Mouse (Mus musculus) layer of hippocampus, adult 18-20 months (tissue): ENCODE measurements at regions not wholly inside any gene's neighbourhood (a gene's known extent, or its start where the extent isn't known, plus 50 kb on each side); places are given as distances from the start of the nearest gene placed in this dataset.

ENCODE experiments used
- DNase-seq, 2 experiments: peaks; one replicate each; pipeline ENCODE4 v3.0.0; 2022; ENCODE audit warnings: low spot score in 2 of 2

DNA sequence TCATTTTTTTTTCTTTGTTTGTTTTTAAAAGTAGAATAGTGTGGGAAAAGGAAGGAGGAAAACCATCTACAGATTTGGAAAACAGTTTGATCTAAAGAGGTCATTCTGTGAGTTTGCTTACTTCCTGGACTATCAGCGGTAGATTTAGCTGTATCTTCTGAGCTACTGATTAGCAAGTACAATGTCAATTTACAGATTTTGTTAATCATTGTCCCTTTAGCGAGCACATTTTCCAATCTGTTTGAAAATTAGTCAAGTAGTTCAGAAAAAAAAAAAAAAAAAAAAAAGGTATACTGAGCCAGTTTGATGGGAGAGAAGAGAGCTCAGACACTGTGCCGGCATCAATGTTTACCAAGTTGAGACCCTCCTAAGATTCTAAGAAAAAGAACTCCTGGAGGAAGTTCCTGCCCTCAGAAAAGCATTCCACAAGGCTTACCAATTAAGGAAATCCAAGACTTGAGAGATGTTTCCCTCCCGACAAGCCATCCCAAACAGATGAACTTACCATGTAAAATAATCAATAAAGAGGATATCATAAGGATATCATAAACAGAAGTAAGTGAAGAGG, 212.3 kb upstream of the Cited2 start:
- no peak for DNase-seq

DNA sequence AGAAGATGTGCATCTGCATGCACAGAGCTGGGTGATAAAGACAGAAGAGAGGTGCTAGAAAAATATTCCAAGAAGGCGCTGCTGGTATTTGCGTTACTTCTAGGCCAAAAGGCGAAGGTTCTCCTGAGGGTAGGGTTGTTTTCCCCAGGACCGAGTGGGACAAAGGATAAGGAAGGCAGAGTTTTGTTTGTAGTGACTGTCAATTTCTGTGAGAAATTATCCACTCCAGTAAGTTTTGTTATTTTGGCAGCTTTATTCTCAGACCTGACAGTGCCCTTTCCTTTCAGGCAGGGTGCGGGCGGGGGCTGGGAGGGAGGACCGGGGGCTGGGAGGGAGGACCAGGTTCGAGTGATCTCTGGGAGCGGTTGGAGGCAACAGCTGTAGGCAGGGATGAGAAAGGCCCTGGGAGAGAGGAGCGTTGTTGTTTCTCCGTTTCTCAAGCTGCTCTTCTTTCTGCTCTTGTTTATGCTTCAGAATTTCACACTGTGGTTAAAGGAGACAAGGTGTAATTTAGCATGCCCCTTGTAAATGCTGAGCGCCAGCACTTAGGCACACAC, 211.2 kb upstream of the Cited2 start:
- DNase-seq, result no peak

DNA sequence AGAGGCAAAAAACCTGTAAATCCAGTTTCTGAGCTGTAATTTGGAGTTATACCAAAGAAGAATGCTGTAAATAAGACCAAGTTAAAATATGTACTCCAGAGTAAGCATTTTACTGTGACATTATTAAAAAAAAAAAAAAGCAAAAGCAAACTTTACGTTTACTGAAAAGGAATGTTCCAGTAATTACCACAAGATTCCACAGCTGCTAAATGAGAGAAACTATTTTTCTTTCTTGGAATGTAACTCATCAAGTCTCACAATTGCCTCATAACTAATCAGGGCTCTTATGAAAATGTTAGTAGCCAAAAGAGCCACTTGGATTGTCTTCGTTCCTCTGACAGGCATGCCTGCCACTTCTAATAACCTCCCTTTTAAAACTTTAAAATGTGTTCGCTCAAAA, 210.5 kb upstream of the Cited2 start:
- no peak for DNase-seq

DNA sequence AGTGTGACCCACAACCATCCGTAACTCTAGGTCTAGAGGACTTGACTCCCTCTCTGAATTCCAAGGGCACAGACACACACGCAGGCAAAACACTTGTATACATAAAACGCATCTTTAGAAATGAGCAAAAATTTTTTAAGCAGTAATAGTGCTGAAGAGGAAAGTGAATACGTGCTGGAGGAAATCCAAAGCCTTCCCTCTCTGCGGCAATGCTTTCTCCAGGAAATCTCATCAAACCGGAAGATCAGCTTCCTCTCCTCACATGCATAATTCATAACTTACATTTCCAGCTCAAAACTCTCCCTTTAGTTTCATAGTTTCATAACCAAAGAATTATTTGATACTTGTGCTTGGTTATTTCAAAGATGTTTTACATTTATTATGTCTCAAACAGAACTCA, 209.3 kb upstream of the Cited2 start:
- DNase-seq, result no peak

DNA sequence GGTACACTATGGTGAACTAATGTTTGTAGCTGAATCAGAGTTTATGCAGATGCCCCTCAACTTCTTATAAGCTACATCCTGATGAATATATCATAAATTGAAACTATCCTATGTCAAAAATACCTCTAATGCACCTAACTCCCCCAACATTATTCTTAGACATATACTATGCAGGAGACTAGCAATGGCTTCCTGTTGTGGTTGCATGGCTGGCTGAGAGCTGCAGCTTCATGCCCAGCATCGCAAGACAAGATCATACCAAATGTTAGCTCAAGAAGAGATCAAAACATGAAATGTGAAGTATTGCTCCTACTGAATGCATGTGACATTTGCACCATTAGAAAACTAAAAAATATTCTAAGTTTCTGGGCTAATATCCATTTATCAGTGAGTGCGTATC, 206.9 kb upstream of the Cited2 start:
- DNase-seq, result no peak

DNA sequence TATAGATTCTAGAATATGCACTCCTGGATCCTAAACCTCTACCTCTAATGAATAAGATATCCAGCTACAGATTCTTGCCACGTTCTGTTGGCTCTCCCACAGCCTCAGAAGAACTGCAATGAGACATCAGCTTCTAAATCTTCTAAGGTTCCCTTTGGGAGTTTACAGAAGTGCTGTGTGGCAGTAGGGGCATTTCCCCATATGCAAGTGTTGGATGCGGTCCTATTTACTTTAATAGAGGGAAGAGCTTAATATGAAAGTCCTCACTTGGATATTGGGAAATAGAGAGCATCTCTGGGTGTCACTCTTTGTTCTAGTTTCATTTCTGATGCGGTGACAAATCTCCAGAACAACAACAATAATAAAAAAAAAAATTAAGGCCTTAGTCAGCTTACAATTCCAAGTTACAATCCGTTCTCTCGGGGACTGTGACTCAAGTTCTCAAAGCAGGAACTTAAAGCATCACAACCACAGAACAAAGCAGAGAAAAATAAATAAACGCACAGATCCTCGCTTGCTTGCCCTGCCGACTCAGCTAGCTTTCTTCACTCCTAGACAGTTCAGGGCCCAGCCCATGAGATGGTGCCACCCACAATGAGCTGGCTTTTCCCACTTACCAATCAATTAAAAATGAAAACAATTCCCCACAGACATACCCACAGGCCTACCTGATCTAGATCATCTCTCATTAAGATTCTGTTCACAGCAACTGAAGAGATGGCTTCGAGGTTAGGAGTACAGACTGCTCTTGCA, 204.4 kb upstream of the Cited2 start:
- DNase-seq, result no peak

DNA sequence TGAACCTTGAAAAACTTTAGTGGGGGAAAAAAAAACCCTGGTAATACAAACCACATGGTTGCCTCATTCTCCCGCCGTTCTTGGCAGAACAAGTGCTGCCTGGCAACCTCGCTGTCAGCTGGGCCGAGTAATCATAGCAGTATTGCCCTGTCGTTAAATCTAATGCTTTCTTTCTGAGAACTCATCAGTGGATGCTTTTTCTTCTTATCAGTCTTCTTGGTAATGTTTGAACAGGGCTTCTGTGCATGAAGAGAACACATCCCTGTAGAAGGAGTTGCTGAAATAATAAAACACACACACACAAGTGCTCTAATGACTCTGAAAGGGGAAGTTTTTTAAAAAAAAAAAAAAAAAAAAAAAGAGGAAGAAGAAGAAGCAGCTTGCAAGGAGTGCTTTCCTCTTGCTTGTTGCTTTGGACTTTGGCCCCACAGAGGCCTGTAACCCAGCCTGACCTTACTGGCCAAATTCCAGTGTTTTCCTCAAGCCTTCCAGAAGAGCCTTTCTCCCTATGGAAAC, 200.9 kb upstream of the Cited2 start:
- DNase-seq, result peak; percentile 3 to 57

DNA sequence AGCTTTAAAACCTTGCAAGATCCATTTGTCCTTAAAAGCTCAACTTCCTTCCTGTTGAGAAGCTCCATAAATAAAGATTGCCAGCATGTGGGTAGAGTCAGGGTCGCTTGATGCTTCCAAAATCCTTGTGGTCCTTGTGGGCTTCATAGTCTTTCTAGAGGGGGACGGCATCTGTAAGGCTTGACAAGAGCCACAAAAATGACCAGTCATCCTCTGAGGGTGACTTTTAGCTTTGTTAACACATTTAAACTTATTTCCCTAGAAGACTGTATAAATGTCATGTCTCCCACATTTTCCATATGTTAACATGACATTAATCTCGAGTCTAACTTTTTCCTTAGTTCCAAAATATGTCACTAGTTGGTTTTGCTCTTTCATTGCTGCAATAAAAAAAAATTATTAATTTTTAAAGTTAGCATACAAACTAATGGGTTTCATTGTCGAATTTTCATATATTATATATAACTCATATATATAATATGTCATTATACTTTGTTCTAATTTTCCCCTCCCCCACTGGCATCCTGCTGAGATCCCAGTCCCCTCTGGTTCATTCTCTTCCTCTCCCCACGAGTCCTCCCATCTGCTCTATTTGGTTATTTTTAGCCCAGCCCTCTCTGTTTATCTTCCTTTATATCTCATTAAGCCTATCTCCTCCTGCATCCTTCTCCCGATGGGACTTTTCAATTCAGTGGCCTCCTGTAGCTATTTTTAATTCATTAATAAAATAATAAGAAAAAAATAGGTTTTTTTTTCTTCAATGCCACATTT, 199.3 kb upstream of the Cited2 start:
- no peak for DNase-seq

DNA sequence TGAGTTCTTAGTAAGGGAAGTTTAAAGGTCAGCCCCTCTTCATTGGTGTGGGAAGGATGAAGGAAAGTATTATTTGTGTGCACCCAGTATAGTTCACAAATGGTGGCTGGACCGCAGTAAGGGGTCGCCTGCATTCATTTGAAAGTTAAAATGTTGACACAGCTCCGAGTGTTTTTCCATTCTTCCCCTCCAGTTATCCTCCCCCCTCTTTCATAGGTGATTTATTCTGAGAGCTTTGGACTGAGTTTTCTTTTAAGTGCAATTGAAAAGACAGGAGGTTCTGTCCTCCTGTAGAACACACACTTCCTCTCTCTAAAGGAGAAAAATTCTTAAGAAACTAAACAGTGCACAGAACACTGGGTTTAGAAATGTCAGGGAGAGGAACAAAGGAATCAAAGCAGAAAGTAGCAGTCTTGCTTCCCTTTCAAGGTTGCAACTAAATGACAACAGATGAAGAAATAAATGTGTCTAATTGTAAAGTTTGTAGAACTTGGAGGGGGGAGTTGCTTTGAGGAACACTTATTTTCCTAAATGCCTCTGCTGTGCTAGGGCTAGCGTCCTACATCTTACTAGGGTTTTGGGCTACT, 195.8 kb upstream of the Cited2 start:
- no peak for DNase-seq

DNA sequence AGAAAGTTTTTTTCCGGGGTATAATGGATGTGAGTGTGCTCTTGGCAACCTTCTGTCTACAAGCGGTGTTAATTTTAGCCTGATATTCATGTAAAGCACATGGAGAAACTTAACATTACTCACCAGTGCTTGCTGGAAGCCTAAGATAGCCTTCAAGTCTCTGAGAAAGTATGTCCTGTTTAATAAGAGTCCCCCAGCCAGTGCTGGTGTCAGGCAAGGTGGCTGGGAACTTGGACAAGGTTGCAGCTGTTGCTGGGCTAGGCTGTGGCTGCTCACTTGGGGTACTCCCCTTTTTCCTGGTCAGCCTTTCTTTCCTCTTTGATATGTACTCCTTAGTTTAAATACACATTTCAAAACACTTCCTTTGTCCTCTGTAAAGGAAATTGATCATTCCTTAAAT, 194.9 kb upstream of the Cited2 start:
- no peak for DNase-seq

DNA sequence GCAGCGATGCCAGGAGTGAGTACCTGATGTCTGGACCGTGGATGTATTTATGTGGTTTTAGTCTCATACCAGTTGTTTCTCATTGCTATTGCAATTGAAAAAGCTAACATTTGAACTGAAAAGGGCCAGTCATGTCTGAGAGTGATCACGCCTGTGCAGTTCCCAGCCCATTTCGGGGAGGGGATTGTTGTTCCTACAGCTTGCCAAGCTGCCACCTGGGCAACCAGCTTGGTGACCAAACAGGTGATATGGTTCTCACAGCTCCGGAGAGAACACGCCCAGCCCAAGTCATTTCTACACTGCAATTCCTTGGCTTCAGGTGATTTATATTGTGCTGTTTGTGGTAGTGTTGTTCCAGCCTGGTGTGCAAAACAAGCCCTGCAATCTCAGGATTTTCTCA, 194.2 kb upstream of the Cited2 start:
- DNase-seq, result no peak

DNA sequence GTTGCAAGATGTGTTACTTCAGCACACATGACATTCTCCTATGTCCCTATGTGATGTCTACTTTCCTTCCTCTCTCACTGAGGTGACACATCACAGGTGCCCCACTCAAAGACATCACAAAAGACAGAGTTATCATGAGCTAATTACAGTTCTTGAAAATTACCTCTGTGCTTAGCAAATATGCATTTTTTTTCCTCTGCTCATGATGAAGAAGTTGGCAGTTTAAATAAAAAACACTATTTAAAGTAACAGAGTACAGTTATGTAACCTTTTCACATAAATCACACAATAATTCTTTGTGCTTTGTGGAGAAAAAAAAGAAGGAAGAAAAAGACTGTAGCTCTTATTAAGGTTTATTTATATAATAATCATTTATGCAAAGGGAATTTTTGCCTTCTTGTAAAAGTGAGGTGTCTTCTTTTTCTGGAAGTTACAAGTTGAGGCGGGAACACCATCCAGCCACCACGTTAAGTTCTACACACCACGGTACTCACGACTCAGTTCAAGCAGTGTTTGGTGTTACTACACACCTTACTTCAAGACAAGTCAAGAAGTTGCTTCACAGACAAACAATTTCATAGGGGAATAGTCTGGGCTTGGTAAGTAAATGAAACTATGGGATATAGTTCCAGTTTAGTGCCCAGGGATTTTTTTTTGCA, 193.0 kb upstream of the Cited2 start:
- DNase-seq, result no peak

DNA sequence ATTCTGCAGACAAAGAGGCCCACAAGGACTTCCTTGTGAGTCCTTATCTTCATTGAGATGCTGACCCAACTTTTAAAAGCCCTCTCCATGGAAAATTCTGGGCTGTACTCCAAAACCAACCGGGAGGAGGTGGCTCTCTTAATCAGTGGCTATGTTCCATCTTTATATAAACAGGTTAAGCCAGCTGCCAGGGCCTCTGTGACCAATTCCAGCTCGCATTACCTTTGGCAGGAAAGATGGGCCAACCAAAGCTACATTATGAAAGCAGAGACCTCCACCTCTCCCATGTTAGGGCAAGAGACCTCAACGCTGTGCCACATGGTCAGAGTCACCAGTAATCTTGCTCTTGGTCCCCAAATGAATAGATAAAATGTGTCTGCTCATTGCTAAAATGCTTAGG, 192.0 kb upstream of the Cited2 start:
- no peak for DNase-seq

DNA sequence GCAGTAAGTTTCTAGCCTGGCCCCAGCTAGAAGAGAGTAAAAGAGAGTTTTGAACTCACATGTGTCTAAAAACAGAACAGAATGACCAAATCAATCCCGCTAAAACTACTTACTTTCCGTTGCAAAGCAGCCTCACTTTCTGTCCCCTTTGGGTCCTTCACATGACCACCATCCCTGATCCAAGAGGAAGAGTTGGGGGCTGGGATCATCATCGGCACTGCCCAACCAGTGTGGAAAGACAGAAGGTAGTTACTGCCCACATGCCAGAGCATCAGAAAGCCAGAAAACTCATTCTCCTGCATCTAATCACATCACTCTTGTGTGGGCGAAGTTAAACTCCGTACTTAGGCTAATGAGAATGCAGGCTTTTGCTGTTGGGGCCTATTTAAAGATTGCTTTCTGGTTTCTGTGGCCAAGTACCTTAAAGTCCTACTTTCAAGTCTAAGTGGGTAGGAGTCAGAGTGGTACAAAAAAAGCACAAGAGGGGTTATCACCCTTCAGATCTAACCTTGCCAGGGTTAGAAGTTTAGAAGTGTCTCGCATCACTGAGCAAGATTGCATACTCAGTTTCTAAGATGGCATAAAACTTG, 184.0 kb upstream of the Cited2 start:
- DNase-seq, result no peak

DNA sequence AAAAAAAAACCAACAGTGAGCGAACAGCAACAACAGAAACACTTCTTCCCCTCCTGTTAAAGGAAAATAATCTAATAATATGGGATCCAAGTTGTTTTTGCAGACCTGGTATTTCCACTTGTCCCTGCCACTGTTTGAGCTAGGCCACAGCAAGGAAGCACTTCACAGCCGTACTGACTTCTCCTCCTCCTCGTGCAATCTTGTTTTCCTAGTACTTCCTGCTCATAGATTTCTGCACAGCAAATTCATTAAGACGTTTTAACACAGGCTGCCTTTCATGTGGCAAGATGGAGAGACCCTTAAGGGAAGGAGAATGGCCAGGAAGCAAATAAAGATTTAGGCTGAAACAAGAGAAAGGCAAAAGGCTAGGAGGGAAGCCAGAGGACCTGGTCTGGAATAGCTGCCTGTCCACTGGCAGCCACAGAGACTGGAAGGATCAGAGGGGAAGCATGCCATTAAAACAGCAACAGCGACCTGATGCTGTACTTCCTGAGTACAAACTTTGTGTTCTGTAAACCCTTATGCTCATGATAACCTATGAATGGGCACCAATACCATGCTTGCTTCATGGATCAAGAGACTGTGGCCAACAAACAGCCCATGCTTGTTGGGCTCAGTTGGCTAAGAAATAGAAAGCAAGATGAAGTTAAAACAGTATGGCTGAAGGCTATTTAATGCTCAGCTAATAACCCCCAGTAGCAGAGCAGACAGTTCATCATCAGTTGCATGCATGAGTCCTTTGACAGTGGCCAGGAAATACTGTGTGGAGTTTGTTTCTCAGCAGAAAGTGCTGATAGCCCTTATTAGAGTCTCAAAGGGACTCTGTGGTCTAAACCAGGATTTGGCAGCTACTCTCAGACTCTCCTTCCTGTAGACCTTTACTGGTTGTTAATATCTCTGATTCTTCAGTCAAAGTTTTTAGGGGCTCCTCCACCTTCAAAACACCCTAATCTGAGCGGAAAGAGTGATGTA, 182.3 kb upstream of the Cited2 start:
- DNase-seq, result no peak

DNA sequence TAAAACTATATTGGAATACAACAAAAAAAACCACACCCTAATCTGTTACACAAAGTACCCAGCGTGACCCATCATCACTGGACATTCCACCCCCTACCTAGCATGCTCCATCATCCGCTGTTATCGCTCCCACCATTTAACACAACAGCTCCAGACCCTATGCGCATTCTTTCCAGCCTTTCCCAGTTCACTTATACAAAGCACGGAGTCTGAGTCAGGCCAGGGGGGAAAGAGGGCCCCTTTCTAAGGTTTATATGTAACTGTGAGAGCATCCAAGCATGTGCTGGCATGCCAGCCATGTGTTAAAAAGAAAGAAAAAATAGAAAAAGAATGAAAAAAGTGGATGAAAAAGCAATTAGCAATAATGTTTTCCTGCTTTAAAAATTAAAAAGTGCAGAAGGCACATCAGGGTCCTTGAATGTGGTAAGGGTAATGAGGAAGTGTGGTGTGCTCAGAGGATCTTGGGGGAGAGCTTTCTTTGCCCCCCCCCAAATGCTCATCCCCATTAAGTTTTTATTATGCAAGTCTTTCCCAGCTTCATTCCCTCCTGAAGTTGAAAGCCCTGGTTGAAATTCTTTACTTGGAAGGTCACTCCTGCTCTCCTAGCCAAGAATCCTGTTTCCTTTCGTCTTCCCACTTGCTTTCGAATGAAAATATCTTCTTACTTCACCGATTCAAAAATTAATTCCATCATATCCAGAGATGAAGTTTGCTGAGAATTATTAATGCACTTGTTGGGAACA, 180.7 kb upstream of the Cited2 start:
- DNase-seq, result no peak

DNA sequence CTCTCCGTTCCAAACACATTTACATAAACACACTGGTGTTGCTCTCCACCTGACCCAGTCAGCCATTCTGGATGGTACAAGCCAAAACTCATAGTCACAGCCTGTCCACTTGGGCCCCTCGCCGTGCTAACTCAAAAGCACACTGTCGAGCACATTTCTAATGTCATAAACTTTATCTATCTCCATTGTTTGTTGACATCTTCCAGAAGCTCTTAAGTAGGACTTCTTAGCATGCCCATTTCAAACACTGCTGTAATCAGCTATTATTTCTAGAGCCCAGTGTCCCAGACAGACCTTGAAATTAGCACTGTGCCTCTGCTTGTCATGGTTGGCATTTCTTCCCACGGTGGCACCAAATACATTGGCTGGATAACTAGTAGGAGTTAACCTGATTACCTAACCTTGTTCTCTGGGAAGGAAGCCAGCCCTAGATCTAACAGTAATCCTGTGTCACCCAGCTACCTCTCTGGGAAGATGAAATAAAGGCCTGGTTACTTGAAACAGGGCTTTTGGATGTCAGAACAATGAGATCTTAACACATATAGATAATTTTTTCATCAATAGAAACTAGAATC, 180.1 kb upstream of the Cited2 start:
- DNase-seq, result no peak

DNA sequence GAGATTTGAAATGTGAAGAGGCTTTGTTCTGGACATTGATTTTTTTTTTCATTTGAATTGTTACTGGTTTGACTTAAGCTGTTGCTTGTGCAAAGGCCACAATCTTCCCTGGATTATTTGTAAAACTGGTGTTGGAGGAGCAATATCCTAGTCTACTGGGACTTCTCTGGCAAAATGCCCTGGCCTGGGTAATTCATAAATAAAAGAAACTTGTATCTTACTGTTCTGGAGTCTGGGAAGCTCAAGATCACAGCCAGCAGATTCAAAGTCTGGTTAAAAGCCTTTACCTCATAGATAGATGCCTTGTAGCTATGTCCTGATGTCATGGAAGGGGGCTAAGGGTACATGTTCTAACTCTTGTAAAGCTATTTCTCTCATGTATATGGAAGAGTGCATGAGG, 177.7 kb upstream of the Cited2 start:
- no peak for DNase-seq
